23 mouse cellular contexts compared by ENCODE assay signal in genomic region chr10:118569424-118569823, GRCm38 (mm10).
DNase-seq lines count a peak whose midpoint lies in the region; ATAC-seq and TF ChIP-seq lines count a peak whose summit lies in the region.
"Had no signal": no experiment of that assay in that cellular context is flagged by ENCODE, and none has a peak within 500 bp of the region (broad histone marks: within the 10 kb centered on the region; RNA-seq: fewer than 3 reads in every experiment).

No protein-coding gene starts in this region.

- peak; percentile 38 for DNase-seq in gastrocnemius, adult 2 months
- no peak for DNase-seq in gastrocnemius, postnatal 36 days
- DNase-seq in heart, adult 8-10 months (ENCODE audit: low spot score) = peak; percentile 38
- peak; percentile 69 for DNase-seq in heart, postnatal 4 days
- DNase-seq in frontal cortex, postnatal 10 days (ENCODE audit: low spot score in 2 of 2) = no peak
- DNase-seq in lung, postnatal 4 days = no peak
- DNase-seq: adrenal gland, postnatal 36 days; B cell, adult 2 months; cerebellum, adult 9-10 months; liver, embryonic 13.5 days; lung, embryonic 14.5 days; right cerebral cortex, postnatal 14 days; thymus, adult 18-20 months had no signal

- no peaks in the 10 kb centered on the region for H3K9me3 ChIP-seq in heart, embryonic 14.5 days (ENCODE audit: control insufficient read depth, low read length)
- H3K9me3 ChIP-seq: embryonic facial prominence, embryonic 13.5 days; kidney, embryonic 15.5 days; limb, embryonic 13.5 days; liver, embryonic 13.5 days; midbrain, embryonic 12.5 days; neural tube, embryonic 13.5 days; stomach, embryonic 15.5 days had no signal

- no peaks in the 10 kb centered on the region for H3K27me3 ChIP-seq in heart, embryonic 14.5 days (ENCODE audit: control insufficient read depth, insufficient read depth, low read length)
- H3K27me3 ChIP-seq: embryonic facial prominence, embryonic 13.5 days; kidney, embryonic 15.5 days; limb, embryonic 13.5 days; liver, embryonic 13.5 days; midbrain, embryonic 12.5 days; neural tube, embryonic 13.5 days; stomach, embryonic 15.5 days had no signal

- WGBS in heart, embryonic 14.5 days = 6% methylated on average over 8 of the region's 8 CpGs

- peak; percentile 61; the same call in 1 of the 2 replicates for ATAC-seq in heart, embryonic 14.5 days (ENCODE audit: insufficient number of reproducible peaks, insufficient read depth, low FRiP score, low read depth)
- ATAC-seq: forebrain, embryonic 14.5 days; hindbrain, embryonic 16.5 days; intestine, embryonic 16.5 days had no signal

- peak overlapping the region; percentile 6; the same call in 1 of the 2 replicates for H3K27ac ChIP-seq in gastrocnemius, adult 2 months
- H3K27ac ChIP-seq in heart, embryonic 14.5 days (replicated peaks in 1 of 2; ENCODE audit: control insufficient read depth in 1 of 2, insufficient read depth in 1 of 2, low read depth in 2 of 2, low read length in 2 of 2) = no peak overlapping the region; a peak in 2 of 4 replicates
- H3K27ac ChIP-seq: embryonic facial prominence, embryonic 13.5 days; kidney, embryonic 15.5 days; limb, embryonic 13.5 days; liver, embryonic 13.5 days; midbrain, embryonic 12.5 days; neural tube, embryonic 13.5 days; stomach, embryonic 15.5 days had no signal

- H3K36me3 ChIP-seq in heart, embryonic 14.5 days (ENCODE audit: control insufficient read depth, insufficient read depth, low read length) = no peaks in the 10 kb centered on the region
- H3K36me3 ChIP-seq: embryonic facial prominence, embryonic 13.5 days; kidney, embryonic 15.5 days; limb, embryonic 13.5 days; liver, embryonic 13.5 days; midbrain, embryonic 12.5 days; neural tube, embryonic 13.5 days; stomach, embryonic 15.5 days had no signal

- no peak overlapping the region for H3K4me3 ChIP-seq in gastrocnemius, adult 2 months
- H3K4me3 ChIP-seq in heart, embryonic 14.5 days (ENCODE audit: control insufficient read depth in 1 of 2, insufficient read depth in 1 of 2, low read depth in 1 of 2, low read length in 2 of 2) = no peak overlapping the region
- H3K4me3 ChIP-seq: embryonic facial prominence, embryonic 13.5 days; kidney, embryonic 15.5 days; limb, embryonic 13.5 days; liver, embryonic 13.5 days; midbrain, embryonic 12.5 days; neural tube, embryonic 13.5 days; stomach, embryonic 15.5 days had no signal

- H3K4me1 ChIP-seq in heart, embryonic 14.5 days (ENCODE audit: control insufficient read depth in 2 of 2, insufficient read depth in 2 of 2, low read length in 2 of 2) = peaks cover 4 to 9% of the 10 kb centered on the region in 2 experiments; a peak in 3 of 4 replicates
- H3K4me1 ChIP-seq: liver, embryonic 13.5 days; midbrain, embryonic 12.5 days; neural tube, embryonic 13.5 days; stomach, embryonic 15.5 days had no signal

- intact Hi-C loops in gastrocnemius, adult 2 months (cut with DNase I) = no loop called here
- intact Hi-C loops in gastrocnemius, postnatal 36 days (cut with DNase I) = no loop called here

- H3K4me2 ChIP-seq in heart, embryonic 14.5 days (ENCODE audit: low read length) = peak overlapping the region; percentile 29; the same call in 1 of the 2 replicates
- H3K4me2 ChIP-seq: embryonic facial prominence, embryonic 13.5 days; kidney, embryonic 15.5 days; limb, embryonic 13.5 days; liver, embryonic 13.5 days; lung, embryonic 14.5 days; midbrain, embryonic 12.5 days; neural tube, embryonic 13.5 days; stomach, embryonic 15.5 days had no signal

- no peak overlapping the region for H3K9ac ChIP-seq in heart, embryonic 14.5 days (ENCODE audit: low read length)
- H3K9ac ChIP-seq: embryonic facial prominence, embryonic 13.5 days; kidney, embryonic 15.5 days; limb, embryonic 13.5 days; liver, embryonic 13.5 days; lung, embryonic 14.5 days; midbrain, embryonic 12.5 days; neural tube, embryonic 13.5 days; stomach, embryonic 15.5 days had no signal

- TF ChIP-seq CTCF in gastrocnemius, adult 2 months (IDR thresholded peaks at IDR 0.05) = no peak

Comparison
In these comparisons a context has a peak if more than half of its experiments do, and no peak if none do; other contexts are left out.
1. DNase-seq: peak in gastrocnemius, adult 2 months (single experiment), heart, adult 8-10 months (single experiment) and heart, postnatal 4 days (single experiment); none in gastrocnemius, postnatal 36 days (0 of 2), frontal cortex, postnatal 10 days (0 of 2) and lung, postnatal 4 days (0 of 2).